Mouse (Mus musculus) CD4-positive, CD25-positive, alpha-beta regulatory T cell, adult 2 months (primary cell): ENCODE results near the gene Clca4b.
"Not testable (repeated sequence)": the region's sequence is repeated elsewhere in the genome, so short reads cannot be mapped to it uniquely, and the experiment has no call there.

Experiments used
- DNase-seq: peaks from one replicate; pipeline ENCODE4 v3.0.0-alpha.2; 2012; ENCODE audit warnings: low read depth, low spot score

Gene Clca4b

DNA sequence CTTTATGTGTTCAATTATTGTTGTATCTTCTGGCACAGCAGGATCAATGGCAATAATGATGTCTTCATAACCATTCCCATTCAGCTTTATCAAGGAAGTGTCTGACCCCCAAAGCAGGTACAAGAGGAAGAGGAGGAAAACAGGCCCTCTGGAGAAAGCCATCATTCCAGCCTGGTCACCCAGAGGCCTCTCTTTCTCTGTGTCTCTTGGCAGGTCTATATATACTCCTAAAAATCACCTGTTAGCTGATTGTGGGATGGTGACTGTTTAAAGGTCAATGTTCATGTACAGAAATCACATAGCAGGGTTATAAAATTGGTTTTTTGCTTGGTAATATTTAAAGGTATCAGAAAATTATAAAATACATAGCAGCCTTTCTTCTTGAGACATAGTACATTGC, at the start of gene Clca4b:
TSS of gene Clca4b (minus strand) at position 195 of the 400 bp plus-strand sequence.
- DNase-seq = no peak

DNA sequence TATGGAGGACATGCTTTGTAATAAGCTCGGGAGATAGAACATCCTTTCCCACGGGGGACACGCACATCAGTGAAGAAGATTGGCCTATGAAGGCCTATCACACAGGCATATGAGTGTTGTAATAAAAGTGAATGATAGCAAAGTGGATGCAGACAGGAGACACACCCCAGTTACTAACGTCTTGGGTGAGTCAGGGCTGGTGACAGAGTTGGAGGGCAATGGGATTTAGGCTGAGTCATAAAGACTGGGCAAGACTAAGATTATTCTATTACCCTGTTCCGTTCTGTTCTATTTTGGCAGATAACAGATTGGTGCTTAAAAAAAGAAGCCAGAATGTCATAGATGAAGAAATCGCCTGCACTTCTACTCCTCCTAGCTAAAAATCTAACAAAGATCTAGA, 48.2 kb upstream of the Clca4b start:
- no peak for DNase-seq

GRCm38 (mm10) chr3:144977631-144978030, 45.3 kb upstream of the Clca4b start:
- DNase-seq = no peak

DNA sequence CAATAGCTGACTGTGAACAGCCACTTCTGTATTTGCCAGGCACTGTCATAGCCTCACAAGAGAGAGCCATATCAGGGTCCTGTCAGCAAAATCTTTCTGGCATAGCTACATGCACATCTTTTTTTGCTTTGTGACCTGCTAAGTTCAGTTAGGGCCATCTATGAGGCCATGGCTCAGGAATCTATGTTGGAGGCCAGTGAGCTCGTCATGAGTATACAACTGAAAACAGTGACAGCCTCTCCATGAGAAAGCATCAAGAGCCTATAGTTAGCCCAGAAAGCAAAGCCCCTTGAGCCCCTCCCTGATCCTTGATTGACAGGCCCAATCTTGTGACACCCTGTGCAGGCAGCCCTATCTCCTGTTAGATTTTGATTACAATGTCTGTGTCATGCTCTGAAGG, 43.8 kb upstream of the Clca4b start:
- no peak for DNase-seq

DNA sequence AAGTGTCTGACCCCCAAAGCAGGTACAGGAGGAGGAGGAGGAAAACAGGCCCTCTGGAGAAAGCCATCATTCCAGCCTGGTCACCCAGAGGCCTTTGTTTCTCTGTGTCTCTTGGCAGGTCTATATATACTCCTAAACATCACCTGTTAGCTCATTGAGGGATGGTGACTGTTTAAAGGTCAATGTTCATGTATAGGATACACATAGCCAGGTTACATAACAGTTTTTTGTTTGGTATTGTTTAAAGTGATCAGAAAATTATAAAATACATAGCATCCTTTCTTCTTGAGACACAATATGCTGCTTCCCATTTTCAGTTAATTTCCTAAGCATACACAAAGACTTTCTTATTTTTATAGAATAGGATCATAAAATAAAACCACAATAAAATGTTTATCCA, 42.6 kb upstream of the Clca4b start, which contains the start of gene Clca4a:
TSS of gene Clca4a (minus strand) at position 101 of the 400 bp plus-strand sequence.
- DNase-seq = no peak

- DNase-seq = no peak
Observed at GRCm38 (mm10) chr3:144971553-144972270, 39.4 kb upstream of the Clca4b start.

GRCm38 (mm10) chr3:144969755-144970154, 37.4 kb upstream of the Clca4b start:
- no peak for DNase-seq

DNA sequence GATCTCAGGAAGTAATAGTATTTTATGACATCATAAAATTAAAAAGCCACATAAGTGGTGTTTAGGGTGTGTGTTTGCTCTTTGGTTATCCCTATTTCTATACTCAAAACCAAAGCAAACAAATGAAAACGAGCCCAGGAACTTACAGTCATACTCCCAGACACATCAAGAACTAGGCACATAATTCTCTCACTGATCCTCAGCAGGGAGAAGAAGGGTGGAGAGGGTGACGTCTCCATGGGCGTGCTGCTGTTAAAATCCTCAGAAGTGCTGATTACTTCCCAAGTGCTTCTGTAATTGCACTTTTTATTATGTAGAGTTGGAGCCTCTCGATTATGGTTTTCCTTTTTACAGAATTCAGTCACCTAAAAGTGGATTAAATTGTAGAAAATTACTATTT, 33.7 kb upstream of the Clca4b start:
- DNase-seq = no peak

DNA sequence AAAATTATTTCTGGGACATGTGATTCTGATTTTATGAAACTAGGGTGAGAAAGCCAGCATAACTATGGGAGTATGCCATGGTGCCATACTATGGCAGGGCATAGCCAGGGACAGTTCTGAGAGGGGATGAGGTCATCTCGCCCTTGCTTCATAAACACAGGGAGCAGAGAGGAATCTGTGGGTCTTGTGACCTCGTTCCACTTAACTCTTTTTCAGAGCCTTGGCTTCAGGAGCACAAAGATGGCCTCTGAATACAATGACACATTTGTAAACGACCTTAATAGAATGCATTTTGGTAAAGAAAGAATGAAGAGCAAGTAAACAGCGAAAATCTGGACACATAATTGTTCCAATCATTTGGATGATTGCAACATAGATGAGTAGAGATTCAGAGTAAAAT, 18.5 kb upstream of the Clca4b start:
- DNase-seq = no peak

- not testable (repeated sequence) for DNase-seq
Observed at GRCm38 (mm10) chr3:144947376-144947775, 15.0 kb upstream of the Clca4b start.

DNA sequence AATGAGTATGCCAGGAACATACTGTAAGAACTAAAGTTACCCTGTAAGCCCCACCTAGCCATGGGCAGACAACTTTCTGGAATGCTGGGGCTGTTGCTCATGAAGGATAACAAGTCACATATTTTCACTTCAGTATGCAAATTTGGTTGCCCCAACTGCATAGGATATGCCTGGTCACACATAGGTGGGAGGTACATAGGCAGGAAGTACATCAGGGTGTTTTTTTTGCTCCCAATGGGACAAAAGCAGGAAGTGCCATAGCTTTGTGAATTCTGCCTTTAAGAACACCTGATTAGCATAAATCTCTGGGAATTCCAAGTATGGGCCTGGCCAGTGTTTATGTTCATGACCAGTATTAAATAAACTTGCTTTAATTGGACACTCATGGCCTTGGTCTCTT, 1.3 kb upstream of the Clca4b start:
- not testable (repeated sequence) for DNase-seq

DNA sequence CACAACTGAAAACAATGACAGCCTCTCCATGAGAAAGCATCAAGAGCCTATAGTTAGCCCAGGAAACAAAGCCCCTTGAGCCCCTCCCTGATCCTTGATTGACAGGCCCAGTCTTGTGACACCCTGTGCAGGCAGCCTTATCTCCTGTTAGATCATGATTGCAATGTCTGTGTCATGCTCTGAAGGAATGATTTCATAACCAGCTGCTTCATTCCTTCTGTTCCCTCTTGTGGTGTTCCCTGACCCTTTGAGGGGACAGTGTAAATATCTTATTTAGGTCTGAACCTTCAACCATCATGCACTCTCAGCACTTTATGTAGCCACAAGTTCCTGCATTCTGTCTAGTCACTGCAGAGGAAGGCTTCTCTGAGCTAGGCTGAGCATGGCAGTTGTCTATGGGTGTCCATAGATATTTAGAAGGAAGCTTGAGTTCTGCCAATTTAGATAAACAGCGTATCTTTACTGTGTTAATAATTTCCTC, 722 bp upstream of the Clca4b start:
- no peak for DNase-seq

DNA sequence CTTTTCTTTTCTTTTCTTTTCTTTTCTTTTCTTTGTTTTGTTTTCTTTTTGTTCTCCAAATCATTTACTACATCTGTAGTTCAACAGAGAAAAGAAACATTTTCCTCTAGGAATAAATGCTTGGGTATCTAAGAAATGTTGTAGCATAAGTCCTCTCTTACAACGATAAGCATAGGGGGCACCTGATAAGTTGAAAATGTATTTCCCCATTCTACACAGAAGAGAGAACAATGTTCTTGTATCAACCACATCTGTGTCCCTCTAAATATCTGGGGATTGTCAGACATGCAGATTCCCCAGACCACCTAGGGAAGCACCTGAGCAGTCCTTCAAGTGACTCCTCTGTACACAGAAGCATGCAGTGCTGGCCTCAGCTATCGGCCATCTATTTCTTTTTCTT, 18.3 kb downstream of the Clca4b start:
- no peak for DNase-seq

DNA sequence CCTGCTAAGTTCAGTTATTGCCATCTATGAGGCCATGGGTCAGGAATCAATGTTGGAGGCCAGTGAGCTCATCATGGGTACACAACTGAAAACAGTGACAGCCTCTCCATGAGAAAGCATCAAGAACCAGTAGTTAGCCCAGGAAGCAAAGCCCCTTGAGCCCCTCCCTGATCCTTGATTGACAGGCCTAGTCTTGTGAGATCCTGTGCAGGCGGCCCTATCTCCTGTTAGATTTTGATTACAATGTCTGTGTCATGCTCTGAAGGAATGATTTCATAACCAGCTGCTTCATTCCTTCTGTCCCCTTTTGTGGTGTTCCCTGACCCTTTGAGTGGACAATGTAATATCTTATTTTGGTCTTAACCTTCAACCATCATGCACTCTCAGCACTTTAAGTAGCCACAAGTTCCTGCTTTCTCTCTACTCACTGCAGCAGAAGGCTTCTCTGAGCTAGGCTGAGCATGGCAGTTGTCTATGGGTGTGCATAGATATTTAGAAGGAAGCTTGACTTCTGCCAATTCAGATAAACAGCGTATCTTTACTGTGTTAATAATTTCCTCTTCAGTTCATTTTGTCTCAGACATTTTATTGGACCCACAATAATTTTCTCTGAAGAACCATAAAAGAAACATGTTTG, 35.2 kb downstream of the Clca4b start:
- DNase-seq = no peak

GRCm38 (mm10) chr3:144890246-144890758, 42.0 kb downstream of the Clca4b start:
- DNase-seq = no peak

DNA sequence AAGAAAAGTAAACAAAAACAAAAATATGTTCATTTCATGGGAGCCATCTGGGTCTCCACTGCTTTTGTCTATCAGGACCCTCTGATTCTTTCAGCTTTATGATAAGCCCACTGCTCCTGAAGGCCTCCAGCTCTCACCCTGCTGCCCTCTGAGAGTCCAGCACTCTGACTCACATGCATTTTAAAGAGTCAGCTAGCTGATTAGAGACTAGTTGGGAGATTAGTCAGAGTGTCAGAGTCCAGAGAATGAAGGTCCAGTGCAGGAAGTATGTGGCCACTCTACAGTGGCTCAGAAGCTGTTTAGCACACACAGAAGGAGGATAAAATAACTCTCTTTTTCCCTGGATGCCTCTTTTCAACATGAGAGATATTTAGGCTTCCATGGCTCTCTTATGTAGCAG, 45.4 kb downstream of the Clca4b start:
- DNase-seq = no peak

DNA sequence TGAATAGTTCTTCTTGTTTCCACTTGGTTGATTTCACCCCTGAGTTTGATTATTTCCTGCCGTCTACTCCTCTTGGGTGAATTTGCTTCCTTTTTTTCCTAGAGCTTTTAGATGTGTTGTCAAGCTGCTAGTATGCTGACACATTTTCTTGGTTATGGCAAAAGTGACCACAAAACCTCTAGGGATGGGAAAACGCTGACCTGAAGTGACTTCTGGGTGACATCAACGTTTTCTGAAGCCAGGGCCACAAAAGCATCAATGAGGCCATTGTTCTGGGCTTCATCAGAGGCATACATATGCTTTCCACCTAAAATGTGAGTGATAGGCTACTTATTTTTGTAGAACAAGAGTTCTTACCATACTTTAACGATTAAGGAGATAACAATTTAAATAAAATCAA, 60.3 kb downstream of the Clca4b start:
- DNase-seq = not testable (repeated sequence)
